Comparison of ENCODE assay signal across 15 mouse cellular contexts in the genomic region with DNA sequence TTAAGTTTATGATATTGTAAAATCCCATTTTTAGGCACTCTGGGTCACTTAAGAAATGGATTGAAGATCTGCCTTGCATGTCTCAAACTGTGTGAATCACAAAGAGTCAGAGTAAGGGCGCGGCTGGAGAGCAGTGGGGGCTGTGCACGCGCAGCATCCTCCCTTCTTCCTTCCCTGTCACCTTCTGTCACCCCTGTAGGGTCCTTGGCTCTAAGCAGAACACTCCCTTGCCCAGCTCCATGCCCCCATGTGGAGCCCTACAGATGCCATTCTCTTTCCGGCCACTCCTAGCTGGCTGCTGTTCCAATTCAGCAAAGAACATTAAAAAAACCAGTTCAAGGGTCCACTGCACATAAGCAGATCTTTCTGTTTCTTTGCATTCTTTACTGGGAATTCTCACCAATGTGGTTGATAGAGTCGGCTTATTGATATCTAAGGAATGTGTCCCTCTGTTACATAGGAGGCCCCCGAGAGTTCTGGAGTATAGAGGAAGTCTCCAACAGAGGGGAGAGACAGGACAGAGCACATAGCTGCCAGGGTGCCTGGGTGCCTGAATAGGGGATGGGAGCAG. TPM values are rescaled to one million over a fixed set of nuclear protein-coding genes. Genes with fewer than 3 reads are reported as not detected.
DNase-seq lines count a peak whose midpoint lies in the region; ATAC-seq and TF ChIP-seq lines count a peak whose summit lies in the region.
"Had no signal": no experiment of that assay in that cellular context is flagged by ENCODE, and none has a peak within 500 bp of the region (broad histone marks: within the 10 kb centered on the region; RNA-seq: fewer than 3 reads in every experiment).

No protein-coding gene starts in this region.

- no peaks in the 10 kb centered on the region for H3K9me3 ChIP-seq in heart, embryonic 10.5 days
- H3K9me3 ChIP-seq in heart, embryonic 12.5 days (replicated peaks): no peaks in the 10 kb centered on the region
- H3K9me3 ChIP-seq in midbrain, postnatal 0 days (ENCODE audit: low read length): no peaks in the 10 kb centered on the region
- no peaks in the 10 kb centered on the region for H3K9me3 ChIP-seq in midbrain, embryonic 11.5 days (ENCODE audit: control insufficient read depth, low read length)
- H3K9me3 ChIP-seq in intestine, embryonic 15.5 days: no peaks in the 10 kb centered on the region
- H3K9me3 ChIP-seq: hindbrain, embryonic 13.5 days; lung, embryonic 15.5 days; neural tube, embryonic 12.5 days had no signal

- no peaks in the 10 kb centered on the region; the same call in 1 of the 2 replicates for H3K27me3 ChIP-seq in heart, embryonic 10.5 days (ENCODE audit: insufficient read depth, poor library complexity, severe bottlenecking)
- H3K27me3 ChIP-seq in heart, embryonic 12.5 days (replicated peaks): no peaks in the 10 kb centered on the region
- no peaks in the 10 kb centered on the region for H3K27me3 ChIP-seq in midbrain, postnatal 0 days (ENCODE audit: insufficient read depth, low read length)
- no peaks in the 10 kb centered on the region for H3K27me3 ChIP-seq in midbrain, embryonic 11.5 days (ENCODE audit: control insufficient read depth, insufficient read depth, low read length)
- H3K27me3 ChIP-seq in intestine, embryonic 15.5 days (replicated peaks): no peaks in the 10 kb centered on the region
- H3K27me3 ChIP-seq: hindbrain, embryonic 13.5 days; lung, embryonic 15.5 days; neural tube, embryonic 12.5 days had no signal

- no peak for ATAC-seq in heart, embryonic 12.5 days (ENCODE audit: insufficient number of reproducible peaks, low FRiP score)
- no peak for ATAC-seq in midbrain, postnatal 0 days (ENCODE audit: low FRiP score)
- ATAC-seq in midbrain, embryonic 11.5 days (ENCODE audit: low FRiP score): no peak
- no peak for ATAC-seq in intestine, embryonic 15.5 days

- TF ChIP-seq CTCF in midbrain, postnatal 0 days (IDR thresholded peaks at IDR 0.05): no peak

- no peak overlapping the region for H3K4me2 ChIP-seq in heart, embryonic 12.5 days
- no peak overlapping the region for H3K4me2 ChIP-seq in midbrain, postnatal 0 days (ENCODE audit: low read depth, low read length, poor library complexity, severe bottlenecking)
- H3K4me2 ChIP-seq in midbrain, embryonic 11.5 days: no peak overlapping the region
- no peak overlapping the region for H3K4me2 ChIP-seq in intestine, embryonic 15.5 days (replicated peaks)
- H3K4me2 ChIP-seq: hindbrain, embryonic 13.5 days; liver, embryonic 11.5 days; lung, embryonic 15.5 days; neural tube, embryonic 12.5 days had no signal

- H3K36me3 ChIP-seq in heart, embryonic 10.5 days: no peaks in the 10 kb centered on the region
- H3K36me3 ChIP-seq in heart, embryonic 12.5 days: no peaks in the 10 kb centered on the region
- H3K36me3 ChIP-seq in midbrain, postnatal 0 days (ENCODE audit: insufficient read depth, low read length): no peaks in the 10 kb centered on the region
- no peaks in the 10 kb centered on the region for H3K36me3 ChIP-seq in midbrain, embryonic 11.5 days (ENCODE audit: control insufficient read depth, insufficient read depth, low read length)
- H3K36me3 ChIP-seq in intestine, embryonic 15.5 days: no peaks in the 10 kb centered on the region
- H3K36me3 ChIP-seq: hindbrain, embryonic 13.5 days; lung, embryonic 15.5 days; neural tube, embryonic 12.5 days had no signal

- no peak overlapping the region for H3K9ac ChIP-seq in heart, embryonic 12.5 days
- no peak overlapping the region for H3K9ac ChIP-seq in midbrain, postnatal 0 days (replicated peaks; ENCODE audit: low read length, poor library complexity, severe bottlenecking)
- no peak overlapping the region for H3K9ac ChIP-seq in midbrain, embryonic 11.5 days (ENCODE audit: low read length)
- H3K9ac ChIP-seq in intestine, embryonic 15.5 days: no peak overlapping the region
- H3K9ac ChIP-seq: hindbrain, embryonic 13.5 days; lung, embryonic 15.5 days; neural tube, embryonic 12.5 days had no signal

- WGBS in heart, embryonic 10.5 days: 69% methylated on average over 7 of the region's 7 CpGs
- 66% methylated on average over 7 of the region's 7 CpGs for WGBS in heart, embryonic 12.5 days
- WGBS in midbrain, postnatal 0 days: 83% methylated on average over 7 of the region's 7 CpGs
- WGBS in midbrain, embryonic 11.5 days: 90% methylated on average over 7 of the region's 7 CpGs
- 83% methylated on average over 7 of the region's 7 CpGs for WGBS in intestine, embryonic 15.5 days

- peaks cover 20% of the 10 kb centered on the region for H3K4me1 ChIP-seq in heart, embryonic 10.5 days
- H3K4me1 ChIP-seq in heart, embryonic 12.5 days (replicated peaks): peaks cover 9% of the 10 kb centered on the region
- no peaks in the 10 kb centered on the region for H3K4me1 ChIP-seq in midbrain, postnatal 0 days (ENCODE audit: insufficient read depth, low read length)
- no peaks in the 10 kb centered on the region for H3K4me1 ChIP-seq in midbrain, embryonic 11.5 days (ENCODE audit: control insufficient read depth, insufficient read depth, low read length)
- no peaks in the 10 kb centered on the region for H3K4me1 ChIP-seq in intestine, embryonic 15.5 days (replicated peaks)
- H3K4me1 ChIP-seq: hindbrain, embryonic 13.5 days; lung, embryonic 15.5 days; neural tube, embryonic 12.5 days had no signal

- DNase-seq in heart, embryonic 10.5 days (ENCODE audit: low spot score): peak; percentile 41
- DNase-seq in midbrain, postnatal 0 days (ENCODE audit: low spot score): peak; percentile 33
- no peak for DNase-seq in midbrain, embryonic 11.5 days (ENCODE audit: low spot score, missing footprints)
- peak; percentile 34 to 60 for DNase-seq in cerebellum, postnatal 25 days
- no peak for DNase-seq in ovary, adult 18-20 months (ENCODE audit: low spot score)
- DNase-seq in frontal cortex, postnatal 14 days (ENCODE audit: low spot score in 2 of 2): no peak
- DNase-seq: adrenal gland, postnatal 10 days; B cell, adult 2 months; thymus, postnatal 4 days had no signal

- H3K27ac ChIP-seq in heart, embryonic 10.5 days: 0 out of 2 replicates have a peak overlapping the region, but pooled peaks have one; percentile 22
- H3K27ac ChIP-seq in heart, embryonic 12.5 days (ENCODE audit: poor library complexity, severe bottlenecking): no peak overlapping the region
- H3K27ac ChIP-seq in midbrain, postnatal 0 days (ENCODE audit: low read depth, low read length): no peak overlapping the region
- H3K27ac ChIP-seq in midbrain, embryonic 11.5 days (ENCODE audit: low read depth, low read length): no peak overlapping the region
- H3K27ac ChIP-seq in intestine, embryonic 15.5 days: no peak overlapping the region
- H3K27ac ChIP-seq: hindbrain, embryonic 13.5 days; lung, embryonic 15.5 days; neural tube, embryonic 12.5 days had no signal

- no peak overlapping the region for H3K4me3 ChIP-seq in heart, embryonic 10.5 days
- no peak overlapping the region for H3K4me3 ChIP-seq in heart, embryonic 12.5 days
- H3K4me3 ChIP-seq in midbrain, postnatal 0 days (ENCODE audit: low read depth, low read length): no peak overlapping the region
- no peak overlapping the region for H3K4me3 ChIP-seq in midbrain, embryonic 11.5 days (ENCODE audit: low read depth, low read length)
- no peak overlapping the region for H3K4me3 ChIP-seq in intestine, embryonic 15.5 days (replicated peaks)
- H3K4me3 ChIP-seq: hindbrain, embryonic 13.5 days; lung, embryonic 15.5 days; neural tube, embryonic 12.5 days had no signal

RNA-seq across cellular contexts. Expression of a gene that starts 51.7 kb away (rescaled TPM):
- polyA plus RNA-seq in heart, embryonic 10.5 days (2016; fragmentation: Nextera tagmentation; extraction: Ambion mirVana): 112 and 121 TPM in 2 replicates
- 207 and 237 TPM in 2 replicates for polyA plus RNA-seq in heart, embryonic 12.5 days (2016; fragmentation: Nextera tagmentation; extraction: Ambion mirVana)
- 27.8 and 32.8 TPM in 2 replicates for total RNA-seq in midbrain, postnatal 0 days (2014; rRNA removed)
- polyA plus RNA-seq in midbrain, postnatal 0 days (2015; fragmentation: Nextera tagmentation; extraction: Ambion mirVana): 68.2 and 79.0 TPM in 2 replicates
- polyA plus RNA-seq in midbrain, embryonic 11.5 days (2014; fragmentation: Nextera tagmentation; extraction: Ambion mirVana): 70.9 and 79.2 TPM in 2 replicates
- polyA plus RNA-seq in intestine, embryonic 15.5 days (2015; fragmentation: Nextera tagmentation; extraction: Ambion mirVana): 147 and 163 TPM in 2 replicates

Comparison
In these comparisons a context has a peak if more than half of its experiments do, and no peak if none do; other contexts are left out.
1. DNase-seq: peak in heart, embryonic 10.5 days (single experiment), midbrain, postnatal 0 days (single experiment) and cerebellum, postnatal 25 days (2 of 2); none in midbrain, embryonic 11.5 days (single experiment), ovary, adult 18-20 months (single experiment) and frontal cortex, postnatal 14 days (0 of 2).